Mouse (Mus musculus) ovary, postnatal 14 days (tissue): ENCODE measurements around the gene Stmn1.

Experiments
- DNase-seq: peaks from one replicate; pipeline ENCODE4 v3.0.0; 2022; ENCODE audit warnings: low spot score

Stmn1 gene

DNA sequence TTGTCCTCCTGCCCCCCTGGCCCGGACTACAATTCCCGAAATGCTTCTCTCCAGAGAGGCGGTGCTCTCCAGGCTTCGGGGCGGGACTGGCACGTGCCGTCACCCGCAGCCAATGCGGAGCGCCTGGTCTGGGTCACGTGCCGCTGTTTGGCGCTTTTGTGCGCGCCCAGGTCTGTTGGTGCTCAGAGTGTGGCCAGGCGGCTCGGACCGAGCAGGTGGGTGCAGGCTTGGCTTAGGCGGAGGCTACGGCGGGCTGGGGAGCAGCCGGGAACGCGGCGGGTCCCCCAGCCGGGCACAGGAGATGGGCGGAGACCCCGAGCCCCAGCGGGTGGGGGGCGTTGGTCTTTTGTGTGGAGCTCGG is at the start of gene Stmn1:
Gene Stmn1, plus strand, starts transcription at position 106 of the 361 bp plus-strand sequence.
- DNase-seq = peak; percentile 83

DNA sequence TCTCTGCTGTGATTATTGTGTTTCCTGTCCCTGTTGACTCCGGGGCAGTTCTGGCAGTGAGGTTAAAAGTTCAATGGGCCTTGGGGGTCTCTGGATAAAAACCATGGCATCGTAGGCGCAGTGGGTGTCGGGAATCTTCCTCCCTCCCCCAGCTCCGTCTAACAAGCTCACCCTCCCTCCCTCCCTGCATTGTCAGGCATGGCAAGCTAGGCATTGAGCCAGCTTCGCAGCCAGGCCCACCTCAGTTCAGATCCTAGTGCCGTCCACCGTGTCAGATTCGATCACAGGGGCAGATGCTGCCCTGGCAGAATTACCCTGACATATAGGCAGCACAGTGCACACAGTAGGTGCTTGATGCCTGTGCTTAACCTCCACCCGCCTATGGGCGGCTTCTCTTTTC is 46.1 kb upstream of the Stmn1 start:
- no peak for DNase-seq

DNA sequence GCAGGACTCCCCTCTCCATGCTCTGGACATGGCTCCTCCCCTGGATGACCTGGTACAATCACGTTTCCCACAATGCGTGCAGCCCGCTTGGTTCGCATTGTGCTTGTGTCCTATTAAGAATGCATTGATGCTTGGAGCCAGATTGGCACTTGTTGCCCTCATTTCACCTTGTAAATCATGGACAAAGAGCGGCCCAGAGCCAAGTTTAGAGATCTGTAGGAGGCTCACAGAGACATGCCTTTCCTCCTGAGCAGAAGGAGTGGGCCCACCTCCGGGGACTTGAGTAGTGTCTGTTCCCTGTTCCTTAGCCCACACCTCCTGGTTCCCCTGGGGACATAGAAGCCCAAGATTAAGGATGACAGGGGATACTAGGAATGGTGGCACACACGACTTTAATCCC is 44.2 kb upstream of the Stmn1 start:
- DNase-seq = no peak

DNA sequence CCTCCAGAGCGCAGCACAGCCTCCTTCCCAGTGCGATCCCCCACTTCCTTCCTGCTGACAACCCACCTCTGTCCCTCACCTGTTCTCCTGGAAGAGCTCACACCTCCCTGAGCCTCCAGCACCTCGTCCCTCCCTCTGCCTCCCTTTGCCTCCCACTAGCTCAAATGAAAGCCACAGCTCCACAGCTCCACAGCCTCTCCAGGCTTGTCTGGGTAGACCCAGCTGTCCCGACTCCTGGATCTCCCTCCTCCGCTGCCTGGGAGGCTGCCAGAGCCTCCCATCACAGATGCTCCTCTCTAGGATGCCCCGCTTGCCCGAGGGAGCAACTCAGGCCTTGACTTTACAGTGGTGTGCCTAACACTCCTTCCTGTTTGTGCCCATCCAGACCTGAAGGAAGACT is 43.0 kb upstream of the Stmn1 start:
- no peak for DNase-seq

DNA sequence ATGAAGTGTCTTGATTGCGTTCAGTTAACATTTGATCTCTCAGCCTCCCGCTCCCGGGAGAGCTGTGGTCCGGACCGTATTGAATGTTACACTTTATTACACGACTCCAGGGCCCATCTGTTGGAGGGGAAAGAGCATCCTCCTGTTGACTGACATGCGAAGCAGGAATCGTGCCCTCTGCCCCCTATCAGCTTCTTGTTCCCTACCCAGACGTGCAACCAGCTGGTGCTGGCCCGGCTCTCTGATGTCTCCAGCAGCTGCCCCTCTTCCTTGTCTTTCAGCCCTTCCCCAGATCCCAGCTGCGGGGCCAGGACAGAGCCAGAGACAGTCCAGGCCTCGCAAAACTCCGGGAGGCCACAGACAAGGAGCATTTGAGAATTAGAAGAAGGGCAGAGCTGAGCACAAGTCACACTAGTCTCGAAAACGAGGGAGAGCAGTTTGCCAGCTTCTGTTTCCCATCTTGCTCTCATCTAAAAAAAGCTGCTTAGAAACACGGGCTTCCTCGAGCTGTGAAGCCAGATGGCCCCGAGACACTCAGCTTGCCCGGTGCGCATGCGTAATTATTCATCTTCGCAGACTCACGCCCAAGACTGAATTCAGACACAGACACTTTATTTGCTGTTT is 37.6 kb upstream of the Stmn1 start:
- DNase-seq = no peak

DNA sequence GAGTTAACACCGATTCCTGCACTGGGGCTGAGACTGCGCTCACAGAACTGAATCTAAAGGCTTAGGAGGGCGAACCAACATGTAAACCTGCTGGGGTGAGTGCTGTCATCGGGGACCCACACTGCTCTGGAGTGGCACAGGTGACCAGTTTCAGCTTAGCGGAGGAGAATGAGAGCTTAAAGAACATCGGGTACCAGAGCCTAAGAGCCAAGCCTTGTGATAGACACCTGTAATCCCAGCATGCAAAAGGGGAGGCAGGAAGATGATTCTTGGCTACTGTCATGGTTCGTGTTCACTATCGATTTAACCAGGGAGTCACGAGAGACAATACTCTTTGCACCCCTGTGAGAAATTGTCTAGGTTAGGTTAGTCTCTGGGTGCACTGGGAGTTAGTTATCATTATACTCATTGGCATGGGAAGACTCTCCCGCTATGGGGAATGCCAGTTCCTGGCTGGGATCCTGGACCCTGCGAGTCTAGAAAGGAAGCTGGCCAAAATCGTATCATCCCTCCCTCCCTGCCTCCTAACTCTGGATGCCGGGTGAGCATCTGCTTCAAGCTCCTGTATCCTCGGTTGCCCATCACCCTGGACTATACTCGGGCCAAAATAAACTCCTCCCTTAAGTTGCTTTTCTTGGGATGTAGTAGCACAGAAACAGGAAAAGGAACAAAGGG is 35.3 kb upstream of the Stmn1 start:
- DNase-seq = no peak

DNA sequence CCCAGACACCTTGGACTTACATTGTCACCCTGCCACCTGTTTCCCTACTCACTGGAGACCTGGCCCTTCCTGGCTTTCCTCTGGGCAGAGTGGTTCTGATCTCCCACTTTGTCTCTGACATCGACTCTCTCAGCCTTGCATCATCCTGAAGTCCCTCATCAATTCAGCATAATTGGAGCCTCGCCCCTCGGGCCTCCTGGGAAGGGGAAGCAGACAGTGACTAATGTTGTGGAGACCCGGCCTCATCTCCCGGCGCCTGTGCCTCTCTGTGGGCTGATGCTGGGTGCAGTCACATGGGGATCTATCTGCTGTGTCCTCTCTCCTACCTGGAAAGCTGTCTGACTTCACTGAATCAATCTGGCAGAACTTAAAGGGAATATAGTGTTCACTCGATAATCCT is 31.9 kb upstream of the Stmn1 start:
- DNase-seq = no peak

DNA sequence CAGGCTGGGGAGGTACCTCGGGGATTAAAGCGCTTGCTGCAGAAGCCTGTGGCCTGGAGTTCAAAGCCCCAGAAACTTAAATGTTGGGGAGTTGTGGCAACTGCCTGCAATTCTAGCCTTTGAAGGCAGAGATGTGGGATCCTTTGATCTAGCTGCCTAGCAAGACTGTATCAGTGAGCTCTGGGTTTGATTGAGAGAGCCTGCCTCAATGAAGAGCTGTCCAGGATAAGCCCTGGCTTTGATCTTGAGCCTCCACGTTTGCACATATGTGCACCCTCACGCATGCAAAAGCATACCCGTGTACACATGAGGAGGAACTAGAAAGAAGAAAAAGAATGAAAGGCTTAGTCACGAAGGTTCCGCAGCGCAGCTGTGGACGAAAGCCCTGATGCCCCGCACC is 31.5 kb upstream of the Stmn1 start:
- DNase-seq = no peak

DNA sequence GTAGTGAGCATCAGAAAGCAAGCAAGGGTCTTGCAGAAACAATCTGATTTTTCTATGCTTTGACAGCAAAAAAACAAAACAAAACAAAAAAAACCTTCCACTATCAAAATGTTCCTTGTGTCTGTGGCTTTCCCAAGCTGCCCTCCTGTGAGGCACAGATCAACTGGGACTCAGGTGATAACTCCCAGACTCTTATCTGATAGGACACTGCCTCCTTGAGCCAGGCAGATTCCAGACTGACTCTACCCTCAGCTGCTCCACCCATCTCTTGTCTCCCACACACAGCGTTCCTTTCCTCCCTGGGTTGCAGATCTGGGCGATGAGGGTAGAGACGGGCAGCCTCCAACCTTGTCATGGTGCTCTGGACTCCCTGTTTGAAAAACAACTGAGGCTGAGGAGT is 29.0 kb upstream of the Stmn1 start:
- DNase-seq = no peak

DNA sequence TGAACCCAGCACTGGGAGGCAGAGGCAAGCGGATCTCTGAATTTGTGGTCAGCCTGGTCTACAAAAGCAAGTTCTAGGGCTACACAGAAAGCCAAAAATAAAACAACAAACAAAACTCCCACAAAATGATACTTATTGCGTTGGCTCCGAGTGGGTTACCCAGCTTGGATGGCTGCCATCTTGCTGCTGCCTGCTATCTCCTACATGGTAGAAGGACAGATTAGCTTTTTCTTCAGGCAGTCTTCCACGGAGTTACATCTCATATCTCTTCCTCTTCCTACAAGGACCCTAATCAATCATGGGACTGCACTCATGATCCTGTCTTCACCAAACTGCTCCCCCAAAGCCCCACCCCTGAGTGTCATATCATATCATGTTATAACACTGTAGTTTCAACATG is 28.2 kb upstream of the Stmn1 start:
- no peak for DNase-seq

DNA sequence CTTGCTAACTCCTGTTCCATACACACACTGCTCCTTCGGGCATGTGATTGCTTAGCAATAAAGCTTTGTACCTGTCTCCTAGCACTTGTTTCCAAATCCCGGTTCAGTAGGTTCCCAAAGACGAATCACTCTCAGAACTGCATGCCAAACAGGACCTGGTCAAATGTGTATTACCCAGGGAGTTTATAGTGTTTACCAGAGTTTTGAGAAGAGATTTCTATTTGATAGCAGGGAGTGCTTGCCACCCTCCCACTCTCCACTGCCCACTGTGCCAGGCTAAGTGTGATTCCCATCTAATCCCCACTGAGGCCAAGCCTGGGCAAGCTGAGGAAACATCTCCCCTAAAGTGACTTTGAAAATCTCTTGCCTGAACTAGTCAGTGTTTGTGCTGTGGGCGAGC is 25.9 kb upstream of the Stmn1 start:
- DNase-seq = no peak

DNA sequence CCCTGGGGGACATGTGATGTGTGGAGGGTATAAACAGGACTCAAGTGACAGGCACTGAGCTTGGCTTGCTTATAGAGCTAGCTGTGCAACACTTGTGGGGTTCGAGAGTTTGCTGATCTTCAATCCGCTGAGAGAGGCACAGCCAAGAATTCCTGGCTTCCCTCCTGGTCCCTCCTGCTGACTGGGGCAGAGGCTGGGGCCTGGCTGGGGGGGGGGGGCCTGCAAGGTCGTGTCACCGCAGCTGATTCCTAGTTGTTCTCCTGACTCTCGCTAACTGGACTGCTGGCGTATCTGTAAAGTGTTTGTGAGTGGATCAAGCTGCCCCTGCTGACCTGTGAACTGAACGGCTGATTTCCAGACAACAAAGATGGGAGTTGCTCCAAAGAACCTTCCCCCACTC is 24.5 kb upstream of the Stmn1 start:
- DNase-seq = no peak

DNA sequence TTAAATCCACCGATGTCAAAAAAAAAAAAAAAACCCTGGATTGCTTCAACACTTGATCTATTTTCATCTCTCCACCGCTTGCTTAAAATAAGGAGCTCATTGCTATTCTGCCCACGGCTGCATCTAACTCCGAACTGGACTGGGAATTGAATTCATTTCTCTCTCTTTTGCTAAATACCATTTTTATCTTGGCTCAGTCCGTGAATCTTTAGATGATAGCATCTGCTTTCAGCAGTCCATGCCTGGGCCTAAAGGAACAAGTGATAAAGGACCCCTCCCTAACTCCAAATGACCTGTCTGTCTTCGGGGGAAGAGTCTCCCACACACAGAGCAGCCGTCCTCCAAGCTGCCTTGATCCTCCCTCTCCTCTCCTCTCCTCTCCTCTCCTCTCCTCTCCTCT is 23.2 kb upstream of the Stmn1 start:
- DNase-seq = no peak

DNA sequence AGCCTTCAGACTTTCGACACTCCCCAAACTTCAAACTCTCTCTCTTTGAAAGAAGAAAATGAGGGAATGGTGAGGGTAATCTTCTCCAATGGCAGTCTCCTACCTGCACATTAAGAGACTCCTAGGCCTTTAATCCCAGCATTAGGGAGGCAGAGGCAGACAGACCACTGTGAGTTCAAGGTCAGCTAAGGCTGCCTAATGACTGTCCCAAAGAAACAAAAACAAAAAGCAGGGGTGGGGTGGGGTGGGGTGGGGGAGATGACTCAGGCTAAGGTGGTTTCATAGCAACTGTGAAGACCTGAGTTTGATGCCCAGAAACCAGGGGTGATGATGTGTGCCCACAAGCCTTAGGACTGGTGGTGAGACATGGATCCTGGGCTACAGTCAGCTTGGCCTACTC is 22.6 kb upstream of the Stmn1 start:
- no peak for DNase-seq

DNA sequence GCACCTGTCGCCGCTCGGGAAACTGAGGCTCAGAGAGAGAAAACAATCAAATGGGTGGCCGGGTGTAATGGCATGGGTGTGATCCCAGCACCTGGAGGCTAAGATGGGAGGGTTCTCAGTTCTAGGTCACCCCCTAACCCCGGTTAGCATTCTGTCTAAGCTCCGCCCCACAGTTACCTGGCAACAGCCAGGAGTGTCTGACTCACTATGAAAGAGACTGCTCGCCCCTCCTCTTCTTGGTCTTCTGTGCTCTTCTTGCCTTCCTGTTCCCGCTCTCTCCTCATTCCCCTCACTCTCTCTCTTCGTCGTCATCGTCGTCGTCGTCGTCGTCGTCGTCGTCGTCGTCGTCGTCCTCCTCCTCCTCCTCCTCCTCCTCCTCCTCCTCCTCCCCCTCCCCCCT is 20.2 kb upstream of the Stmn1 start:
- DNase-seq = no peak

DNA sequence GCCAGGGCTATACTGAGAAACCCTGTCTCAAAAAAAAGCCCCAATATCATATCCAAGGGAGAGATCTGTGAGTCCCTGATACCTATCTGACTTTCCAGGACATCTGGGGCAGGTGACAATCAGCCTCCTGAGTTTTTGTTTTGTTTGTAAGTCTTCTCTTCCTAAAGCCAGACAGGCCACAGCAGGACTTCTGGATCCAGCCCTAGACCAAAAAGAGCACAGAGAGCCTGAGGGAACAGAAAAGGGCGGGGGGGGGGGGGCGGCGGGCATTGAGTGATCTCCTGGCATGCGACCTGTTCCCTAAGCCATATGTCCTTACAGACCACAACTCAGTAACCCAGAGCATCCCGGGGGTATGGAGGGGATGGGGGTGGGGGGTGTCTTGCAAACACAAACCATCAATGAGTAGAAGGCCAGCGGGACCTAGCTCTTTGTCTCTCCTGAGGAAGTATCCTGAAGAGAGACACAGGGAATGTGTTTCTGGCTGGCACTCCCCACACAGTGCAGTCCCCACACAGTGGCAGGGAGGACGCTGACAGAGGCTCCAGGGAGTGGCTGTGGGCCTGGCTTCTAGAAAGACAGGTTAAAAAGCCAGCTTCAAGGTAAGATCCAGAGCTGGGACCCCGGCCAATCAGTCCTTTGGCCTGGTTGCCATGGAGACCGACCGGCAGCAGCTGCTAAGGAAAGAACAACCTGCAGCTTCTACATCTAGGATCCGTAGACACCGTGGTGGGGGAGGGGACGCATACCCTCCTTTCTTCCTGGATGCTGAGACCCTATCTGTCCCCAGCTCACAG is 18.3 kb upstream of the Stmn1 start:
- no peak for DNase-seq

DNA sequence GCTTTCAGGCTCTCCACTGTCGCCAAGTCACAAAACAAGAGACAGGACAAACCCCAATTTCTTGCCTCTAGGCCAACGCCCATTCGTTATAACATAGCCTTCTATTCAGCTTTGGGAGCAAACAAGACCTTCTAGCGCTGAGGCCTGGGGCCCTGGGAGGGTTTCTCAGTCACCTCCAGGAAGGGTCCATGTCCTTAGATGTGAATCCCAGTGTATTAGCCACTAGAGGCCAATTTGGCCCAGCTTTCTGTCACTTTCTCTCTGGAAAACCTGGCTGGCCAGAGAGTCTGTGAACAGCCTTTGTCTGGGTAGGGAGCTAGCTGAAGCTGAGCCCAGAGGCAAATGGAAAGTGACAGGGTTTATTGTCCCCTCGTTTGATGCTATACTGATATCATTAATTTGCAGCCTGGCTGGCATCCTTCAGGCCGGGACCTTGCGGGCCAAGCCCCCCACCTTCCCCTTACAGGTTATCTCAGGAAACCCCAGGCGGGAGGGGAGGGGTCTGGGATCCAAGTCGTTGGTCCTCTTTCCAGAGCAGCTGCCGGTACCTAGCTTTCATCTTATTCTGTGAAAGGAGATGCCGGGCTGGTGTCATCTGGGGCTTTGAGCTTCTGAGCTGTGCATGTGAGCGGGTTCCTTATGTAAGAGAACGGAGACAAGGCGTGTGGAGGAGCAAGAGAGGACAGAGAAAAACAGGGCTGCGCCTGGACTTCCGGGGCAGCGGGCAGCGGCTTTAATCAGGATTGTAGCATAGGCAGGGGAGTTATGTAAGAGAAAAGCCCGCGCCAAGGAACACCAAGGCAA is 17.5 kb upstream of the Stmn1 start:
- DNase-seq = no peak

DNA sequence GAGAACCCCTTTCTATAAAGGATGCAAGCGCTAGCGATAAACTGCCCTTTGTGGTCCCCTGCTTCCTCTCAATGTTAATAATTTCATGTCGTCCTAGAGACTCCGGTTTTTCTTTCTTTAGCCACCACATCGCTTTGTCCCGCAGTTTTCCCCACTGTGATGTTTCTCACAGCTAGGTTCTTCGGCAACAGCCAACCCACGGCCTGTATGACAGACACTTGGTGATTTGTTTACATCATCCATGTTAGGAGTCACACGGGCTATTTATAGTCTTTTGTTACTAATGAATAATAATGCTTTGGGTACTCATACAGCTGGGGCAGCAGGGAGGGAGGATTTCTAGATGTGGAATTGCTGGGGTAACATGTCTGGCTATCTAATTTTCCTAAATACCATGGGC is 16.6 kb upstream of the Stmn1 start:
- no peak for DNase-seq

DNA sequence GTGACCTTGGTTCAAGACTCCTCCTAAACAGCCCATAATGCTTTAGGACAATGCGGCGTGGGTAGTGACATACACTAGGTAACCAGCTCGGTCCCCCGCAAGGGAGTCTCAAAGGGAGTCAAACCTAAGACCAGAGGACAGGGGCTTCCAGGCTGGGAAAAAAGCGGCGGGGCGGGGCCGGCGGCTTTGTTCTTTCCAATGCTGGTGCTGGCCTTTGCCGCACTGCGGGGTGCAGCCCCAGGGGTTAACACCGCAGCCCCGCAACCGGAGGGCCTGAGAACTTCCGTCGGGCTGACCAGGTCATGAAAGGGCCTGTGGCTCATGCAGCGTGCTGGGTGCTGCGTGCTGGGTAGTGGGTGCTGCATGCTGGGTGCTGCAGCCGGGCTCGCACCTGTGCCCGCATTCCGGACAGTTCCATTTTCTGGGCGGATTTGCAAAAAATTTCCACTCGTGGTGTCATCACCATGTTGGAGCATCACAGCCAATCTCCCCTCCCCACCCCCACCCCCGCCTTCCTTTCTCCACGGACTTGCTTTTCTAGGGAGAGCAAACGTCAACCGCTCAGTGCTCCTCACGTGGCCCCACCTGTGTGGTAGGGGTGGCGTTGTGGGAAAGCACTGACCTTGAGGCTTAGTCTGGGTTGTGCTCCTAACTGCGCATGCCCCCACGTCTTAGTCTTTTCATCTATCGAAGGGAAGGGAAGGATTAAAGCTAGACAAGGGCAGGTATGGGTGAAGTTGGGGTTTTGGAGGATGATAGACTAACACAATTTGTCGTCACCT is 14.3 kb upstream of the Stmn1 start:
- DNase-seq = no peak

DNA sequence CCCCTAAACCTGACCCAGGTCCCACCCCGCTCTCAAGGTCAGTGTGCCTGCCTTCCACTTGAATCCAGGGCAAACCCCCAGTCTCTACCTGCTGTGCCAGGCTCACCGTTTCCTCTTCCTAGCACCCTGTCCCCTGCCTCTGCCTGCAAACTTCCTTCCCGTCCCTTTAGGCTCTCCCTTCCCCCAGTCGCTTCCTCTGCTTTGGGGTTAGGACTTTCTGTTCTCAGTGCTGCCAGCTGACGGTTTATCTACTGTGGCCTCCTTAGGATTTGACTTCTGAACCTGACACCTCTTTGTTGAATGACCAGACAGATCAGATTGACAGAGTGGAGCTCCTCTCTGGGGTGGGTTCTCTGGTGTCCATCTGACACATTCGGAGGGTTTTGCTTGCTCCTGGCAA is 12.8 kb upstream of the Stmn1 start:
- no peak for DNase-seq

DNA sequence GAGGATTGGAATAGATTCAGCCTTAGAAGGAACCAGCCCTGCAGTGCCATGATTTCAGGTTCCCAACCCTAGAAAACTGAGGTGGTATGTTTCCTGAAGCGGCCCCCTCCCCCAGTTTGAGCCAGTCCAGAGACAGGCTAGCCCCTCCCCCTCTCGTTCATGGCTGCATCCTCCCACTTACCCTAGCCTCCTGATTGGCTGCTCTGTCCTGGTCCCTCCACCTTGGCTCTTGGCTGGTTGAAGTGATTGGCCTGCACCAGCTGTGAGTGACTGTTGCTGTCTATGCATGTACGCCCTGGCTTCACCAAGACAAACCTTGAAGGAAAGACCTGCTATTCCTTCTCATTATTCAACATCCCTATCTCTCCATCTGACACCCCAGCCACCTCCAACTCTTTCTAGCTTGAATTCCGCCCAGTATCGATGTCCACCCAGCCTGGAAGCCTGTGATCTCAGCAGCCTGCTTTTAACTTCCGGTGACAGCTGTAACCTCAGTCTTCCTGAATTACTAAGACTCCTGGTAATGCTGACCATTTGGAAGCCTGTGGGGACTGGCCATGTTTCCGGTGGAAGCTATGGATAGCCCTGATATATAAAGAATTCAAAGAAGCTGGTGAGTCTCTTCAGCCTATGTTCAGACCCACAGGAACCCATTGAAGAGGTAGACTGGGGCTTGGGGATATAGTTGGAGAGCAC is 10.8 kb upstream of the Stmn1 start:
- no peak for DNase-seq
